Mouse (Mus musculus) G1E (cell line): Measurements from ENCODE around the gene Cel. TPM values are rescaled to one million over a fixed set of nuclear protein-coding genes. Genes with fewer than 3 reads are reported as not detected.

ENCODE experiments used
- ATAC-seq: 2 replicates; pipeline ENCODE4 v1.8.0; 2016; ENCODE audit warnings: mild to moderate bottlenecking; ENCODE audit not compliant: insufficient number of reproducible peaks, poor library complexity, low FRiP score, severe bottlenecking; ENCODE audit errors: extremely low read depth
- DNase-seq: peaks from one replicate; pipeline ENCODE4 v3.0.0; 2012; ENCODE audit warnings: low spot score
- H3K27me3 ChIP-seq: 2 replicates; pipeline ENCODE4 v1.6.1; 2012; ENCODE audit warnings: mild to moderate bottlenecking, low read length, inconsistent platforms; ENCODE audit not compliant: insufficient read depth
- H3K36me3 ChIP-seq: replicated peaks from 2 replicates; pipeline ENCODE3; 2012; ENCODE audit warnings: mild to moderate bottlenecking, inconsistent platforms
- H3K4me1 ChIP-seq: 2 replicates; pipeline ENCODE4 v1.6.1; 2012; ENCODE audit warnings: low read depth, low read length, inconsistent platforms, mixed read lengths; ENCODE audit not compliant: insufficient read depth
- H3K4me3 ChIP-seq: 2 replicates; pipeline ENCODE4 v1.5.1; 2012; ENCODE audit warnings: low read depth, mild to moderate bottlenecking, inconsistent platforms, low read length, moderate library complexity, mixed read lengths
- H3K9me3 ChIP-seq: replicated peaks from 2 replicates; pipeline ENCODE4 v1.6.1; 2012; ENCODE audit warnings: inconsistent platforms
- CTCF ChIP-seq: IDR thresholded peaks from 2 replicates; pipeline ENCODE4 v1.5.1; 2012; ENCODE audit warnings: low read depth, low read length, inconsistent platforms, mixed read lengths
- GATA1 ChIP-seq: IDR thresholded peaks from 2 replicates; pipeline ENCODE4 v1.6.1; 2012; ENCODE audit warnings: borderline replicate concordance, low read length, inconsistent platforms, mixed read lengths
- GATA2 ChIP-seq: IDR thresholded peaks from 2 replicates; pipeline ENCODE4 v1.6.1; 2012; ENCODE audit warnings: low read depth, low read length, inconsistent platforms, borderline replicate concordance
- POLR2AphosphoS5 ChIP-seq: IDR thresholded peaks from 2 replicates; pipeline ENCODE4 v1.6.1; 2012; ENCODE audit warnings: low read depth, low read length, inconsistent platforms; ENCODE audit not compliant: insufficient replicate concordance
- TAL1 ChIP-seq: conservative IDR thresholded peaks from 2 replicates; pipeline ENCODE4 v1.6.1; 2012; ENCODE audit warnings: low read depth, low read length, inconsistent platforms, mixed read lengths
- polyA plus RNA-seq: library from polyadenylated mRNA; stranded (reverse); fragments of >175 nt; gene quantifications from 2 replicates; pipeline ENCODE4 v1.2.3, GENCODE M21; 2012
- total RNA-seq, 2 experiments: library from RNA; stranded (forward) in 1 of 2; stranded (reverse) in 1 of 2; fragments of 200-1000 nt in 1 of 2; fragments of >200 nt in 1 of 2; fragmentation: Nextera tagmentation in 1 of 2; gene quantifications; 2 replicates each; pipeline ENCODE4 v1.2.3; 2014 to 2017

Gene Cel
- total and polyA plus RNA-seq, 3 experiments = not detected

- H3K27me3 ChIP-seq = peaks cover 61% of the 10 kb centered on the region
- no peak for ATAC-seq
- H3K4me3 ChIP-seq = no peak overlapping the region
- no peaks in the 10 kb centered on the region for H3K36me3 ChIP-seq
- no peak for DNase-seq
- TF ChIP-seq GATA1 = no peak
- no peak for TF ChIP-seq GATA2
- TF ChIP-seq POLR2AphosphoS5 = no peak
- no peak for TF ChIP-seq TAL1
- no peak for TF ChIP-seq CTCF
- peaks cover 5% of the 10 kb centered on the region for H3K4me1 ChIP-seq
- H3K9me3 ChIP-seq = no peaks in the 10 kb centered on the region
Measured at GRCm38 (mm10) chr2:28535650-28536049, 27.6 kb downstream of the Cel start.

- Histone ChIP-seq H3K4me3 (no peak overlapping the region), H3K36me3 (no peaks in the 10 kb centered on the region), H3K27me3 (peaks cover 57% of the 10 kb centered on the region), H3K9me3 (no peaks in the 10 kb centered on the region), H3K4me1 (peaks cover 5% of the 10 kb centered on the region)
- TF ChIP-seq POLR2AphosphoS5 = no peak
- DNase-seq (no peak), ATAC-seq (no peak)
Measured at GRCm38 (mm10) chr2:28535263-28535540, 28.0 kb downstream of the Cel start.

GRCm38 (mm10) chr2:28534436-28535262 is 28.6 kb downstream of the Cel start:
- TF ChIP-seq CTCF = no peak
- TF ChIP-seq GATA1 = no peak
- no peak for TF ChIP-seq TAL1
- no peak for TF ChIP-seq POLR2AphosphoS5
- no peak for TF ChIP-seq GATA2
- H3K4me3 ChIP-seq = no peak overlapping the region
- no peaks in the 10 kb centered on the region for H3K9me3 ChIP-seq
- no peak for ATAC-seq
- peaks cover 59% of the 10 kb centered on the region for H3K27me3 ChIP-seq
- H3K36me3 ChIP-seq = no peaks in the 10 kb centered on the region
- no peak for DNase-seq
- peaks cover 5% of the 10 kb centered on the region for H3K4me1 ChIP-seq

- Histone ChIP-seq H3K9me3 (no peaks in the 10 kb centered on the region), H3K4me1 (peaks cover 5% of the 10 kb centered on the region), H3K36me3 (no peaks in the 10 kb centered on the region), H3K4me3 (no peak overlapping the region), H3K27me3 (peaks cover 63% of the 10 kb centered on the region)
- DNase-seq (no peak), ATAC-seq (no peak)
- no peak for TF ChIP-seq CTCF
- TF ChIP-seq TAL1 = no peak
- no peak for TF ChIP-seq POLR2AphosphoS5
- no peak for TF ChIP-seq GATA1
- no peak for TF ChIP-seq GATA2
Measured at GRCm38 (mm10) chr2:28533901-28534435, 29.2 kb downstream of the Cel start.

- peak overlapping the region; percentile 58; the same call in 1 of the 2 replicates for H3K4me3 ChIP-seq
- peaks cover 69% of the 10 kb centered on the region for H3K27me3 ChIP-seq
- ATAC-seq = no peak
- no peaks in the 10 kb centered on the region for H3K36me3 ChIP-seq
- no peak for DNase-seq
- peaks cover 5% of the 10 kb centered on the region for H3K4me1 ChIP-seq
- no peaks in the 10 kb centered on the region for H3K9me3 ChIP-seq
- no peak for TF ChIP-seq GATA1
- TF ChIP-seq CTCF = no peak
- no peak for TF ChIP-seq GATA2
- no peak for TF ChIP-seq TAL1
Measured at GRCm38 (mm10) chr2:28532938-28533771, 30.0 kb downstream of the Cel start.

GRCm38 (mm10) chr2:28530311-28530710 is 32.9 kb downstream of the Cel start:
- Histone ChIP-seq H3K4me1 (peaks cover 10% of the 10 kb centered on the region), H3K36me3 (no peaks in the 10 kb centered on the region), H3K9me3 (no peaks in the 10 kb centered on the region), H3K27me3 (peaks cover 72% of the 10 kb centered on the region), H3K4me3 (no peak overlapping the region)
- DNase-seq (no peak), ATAC-seq (no peak)
- TF ChIP-seq TAL1 = no peak
- no peak for TF ChIP-seq GATA2
- no peak for TF ChIP-seq POLR2AphosphoS5
- no peak for TF ChIP-seq GATA1
- no peak for TF ChIP-seq CTCF
